Mouse (Mus musculus): ENCODE results near the gene Bcar1. TPM values are rescaled to one million over a fixed set of nuclear protein-coding genes. Genes with fewer than 3 reads are reported as not detected.
A peak's percentile ranks its signal among the peaks of the same experiment; 100 is the strongest.

Bcar1 gene
- polyA plus RNA-seq, 1 experiment from 2014 or later = 52.4 TPM

DNA sequence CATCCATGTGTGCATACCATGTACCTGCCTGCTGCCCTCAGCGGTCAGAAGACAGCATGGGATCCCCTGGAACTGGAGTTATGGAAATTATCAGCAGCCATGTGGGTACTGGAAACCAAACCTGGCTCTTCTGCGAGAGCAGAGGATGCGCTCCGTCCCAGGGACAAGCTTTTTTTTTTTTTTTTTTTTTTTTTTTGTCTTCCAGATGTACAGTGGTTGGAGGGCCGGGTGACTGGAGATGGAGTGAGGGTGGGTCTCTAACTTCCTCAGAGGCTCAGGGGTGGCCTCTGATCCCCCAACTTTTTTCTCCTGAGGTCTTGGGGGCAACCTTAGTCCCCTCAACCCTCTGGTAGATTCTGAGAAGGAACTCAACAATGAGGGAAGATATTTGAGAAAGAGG, 1.5 kb upstream of the Bcar1 start:
- no peak for ATAC-seq (ENCODE audit: low FRiP score, low read depth)
- no peak overlapping the region for H3K27ac ChIP-seq (replicated peaks)
- peaks cover 10% of the 10 kb centered on the region; the same call in 1 of the 2 replicates for H3K27me3 ChIP-seq
- no peaks in the 10 kb centered on the region for H3K36me3 ChIP-seq
- WGBS = 58% methylated on average over 5 of the region's 5 CpGs
- H3K9ac ChIP-seq (replicated peaks) = no peak overlapping the region
- H3K4me1 ChIP-seq = peaks cover 55% of the 10 kb centered on the region
- no peaks in the 10 kb centered on the region for H3K9me3 ChIP-seq
- peak overlapping the region; percentile 47; the same call in 1 of the 2 replicates for H3K4me2 ChIP-seq (replicated peaks)
- H3K4me3 ChIP-seq = no peak overlapping the region

DNA sequence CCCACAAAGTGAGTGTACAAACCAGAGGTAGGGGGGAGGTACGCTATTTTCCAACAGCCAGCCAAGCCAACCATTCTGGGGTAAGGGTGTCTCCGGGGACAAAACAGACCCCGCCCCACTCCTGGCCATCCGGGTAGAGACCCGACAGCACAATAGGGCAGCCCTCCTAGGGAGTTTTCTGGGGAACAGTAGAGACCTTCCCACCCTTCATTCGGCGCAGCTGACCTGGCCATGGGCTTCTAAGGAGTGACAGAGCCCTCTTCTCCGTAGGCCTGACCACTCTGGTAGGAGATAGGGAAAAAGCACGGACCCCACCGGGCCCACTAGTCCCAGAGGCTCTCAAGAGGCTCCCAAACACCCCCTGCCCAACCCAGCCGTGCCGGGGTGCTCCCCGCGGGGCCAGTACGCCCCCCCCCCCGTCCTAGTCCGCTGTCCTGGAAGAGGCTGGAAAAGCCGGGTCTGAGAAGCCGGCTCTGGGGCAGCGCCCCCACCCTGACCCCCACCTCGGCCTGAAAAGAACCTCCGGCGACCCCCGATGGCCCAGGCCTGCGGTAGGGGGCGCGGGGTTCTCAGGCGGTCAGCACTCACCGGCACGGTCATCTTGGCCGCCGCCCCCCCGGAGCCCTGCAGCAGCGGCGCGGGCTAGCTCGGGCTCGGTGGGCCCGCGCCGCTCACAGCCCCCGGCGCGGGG, 363 bp downstream of the Bcar1 start:
- WGBS = 2% methylated on average over 32 of the region's 44 CpGs
- peak overlapping the region; percentile 96 for H3K9ac ChIP-seq (replicated peaks)
- ATAC-seq (ENCODE audit: low FRiP score, low read depth) = peak; percentile 36
- H3K27ac ChIP-seq (replicated peaks) = peak overlapping the region; percentile 82
- peaks cover 71% of the 10 kb centered on the region for H3K4me1 ChIP-seq
- no peaks in the 10 kb centered on the region for H3K9me3 ChIP-seq
- H3K4me2 ChIP-seq (replicated peaks) = peak overlapping the region; percentile 75
- H3K27me3 ChIP-seq = peaks cover 10% of the 10 kb centered on the region; the same call in 1 of the 2 replicates
- peak overlapping the region; percentile 97 for H3K4me3 ChIP-seq
- no peaks in the 10 kb centered on the region for H3K36me3 ChIP-seq

DNA sequence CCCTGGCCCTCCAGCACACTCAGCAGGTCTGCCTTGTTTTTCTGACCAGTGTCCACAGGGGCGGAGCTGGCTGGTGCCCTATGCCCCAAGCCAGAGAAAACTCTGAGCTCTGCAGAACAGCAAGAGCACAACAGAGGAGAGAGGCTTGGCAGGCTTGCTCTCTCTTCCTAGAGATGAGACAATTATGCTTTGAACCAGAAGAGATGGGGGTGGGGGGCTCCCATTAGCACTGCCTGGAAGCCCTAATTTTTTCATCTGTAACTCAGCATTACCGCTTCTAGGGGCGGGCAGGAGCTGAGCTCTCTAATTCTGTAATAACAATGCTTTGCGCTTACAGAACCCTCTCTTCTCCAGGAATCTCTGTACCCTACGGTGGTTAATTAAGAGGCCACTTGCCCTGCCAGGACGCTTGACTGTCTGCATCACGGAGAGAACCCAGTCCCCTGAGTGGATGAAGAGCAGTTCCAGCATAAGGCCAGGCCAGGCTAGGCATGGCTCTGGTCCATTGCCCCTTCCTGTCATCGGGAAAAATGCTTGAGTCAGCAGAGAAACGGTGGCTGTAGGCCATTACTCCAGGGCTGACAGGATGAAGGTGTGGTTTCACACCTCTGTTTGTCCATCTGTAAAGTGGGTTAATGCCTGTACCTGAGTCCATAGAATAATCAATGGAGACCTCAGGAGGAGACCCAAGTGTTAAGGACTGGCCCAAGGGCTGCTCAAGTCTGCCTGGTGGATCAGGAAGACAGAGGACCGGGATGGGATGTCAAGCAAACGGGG, 1.2 kb downstream of the Bcar1 start:
- H3K4me2 ChIP-seq (replicated peaks) = peak overlapping the region; percentile 75
- peak overlapping the region; percentile 97 for H3K4me3 ChIP-seq
- H3K9ac ChIP-seq (replicated peaks) = peak overlapping the region; percentile 96
- no peaks in the 10 kb centered on the region for H3K9me3 ChIP-seq
- peaks cover 75% of the 10 kb centered on the region for H3K4me1 ChIP-seq
- peak overlapping the region; percentile 82 for H3K27ac ChIP-seq (replicated peaks)
- H3K36me3 ChIP-seq = no peaks in the 10 kb centered on the region
- 22% methylated on average over 11 of the region's 11 CpGs for WGBS
- peaks cover 10% of the 10 kb centered on the region; the same call in 1 of the 2 replicates for H3K27me3 ChIP-seq
- ATAC-seq (ENCODE audit: low FRiP score, low read depth) = no peak

DNA sequence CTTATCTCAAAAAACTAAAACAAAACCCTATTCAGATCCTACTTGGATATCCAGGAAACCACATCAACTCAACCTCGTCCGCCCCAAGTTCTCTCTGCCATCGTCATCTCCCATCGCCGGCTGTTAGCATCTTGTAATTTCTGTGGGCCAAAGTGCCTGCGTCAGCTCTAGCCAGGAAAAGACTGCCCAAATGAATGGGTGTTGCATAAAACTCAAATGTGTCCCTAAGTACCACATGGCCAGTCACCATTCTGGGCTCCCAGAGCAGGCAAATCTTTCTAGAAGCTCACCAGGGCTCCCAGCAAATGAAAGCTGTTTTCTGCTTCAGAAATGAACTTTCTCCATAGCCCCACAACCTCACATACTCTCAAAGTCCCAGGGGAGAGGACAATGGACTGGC, 2.1 kb downstream of the Bcar1 start:
- Histone ChIP-seq H3K4me2 (replicated peaks) (peak overlapping the region; percentile 75), H3K27me3 (peaks cover 10% of the 10 kb centered on the region; the same call in 1 of the 2 replicates), H3K4me1 (peaks cover 83% of the 10 kb centered on the region), H3K36me3 (no peaks in the 10 kb centered on the region), H3K27ac (replicated peaks) (peak overlapping the region; percentile 82; the same call in 1 of the 2 replicates), H3K9ac (replicated peaks) (peak overlapping the region; percentile 96), H3K4me3 (peak overlapping the region; percentile 97), H3K9me3 (no peaks in the 10 kb centered on the region)
- WGBS = 83% methylated on average over 6 of the region's 6 CpGs
- no peak for ATAC-seq (ENCODE audit: low FRiP score, low read depth)

DNA sequence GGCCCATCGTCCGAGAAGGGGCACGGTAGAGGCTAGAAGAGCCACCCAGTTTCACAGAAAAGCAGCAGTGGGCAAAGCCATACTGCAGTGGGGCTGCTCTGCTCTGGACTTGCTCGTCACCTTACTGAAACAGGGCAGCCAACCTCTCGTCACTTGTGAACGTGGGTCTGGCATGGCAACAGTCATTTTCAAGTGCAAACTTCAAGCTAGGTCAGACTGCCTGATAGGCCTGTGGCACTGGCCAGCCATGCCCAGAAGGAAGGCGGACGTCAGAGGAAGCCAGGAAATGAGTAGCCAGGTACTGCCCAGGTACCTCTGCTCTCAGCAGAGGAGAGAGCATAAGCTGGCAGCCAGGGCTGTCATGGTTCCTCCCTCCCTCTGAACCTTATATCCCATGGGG, 2.6 kb downstream of the Bcar1 start:
- no peaks in the 10 kb centered on the region for H3K9me3 ChIP-seq
- H3K4me2 ChIP-seq (replicated peaks) = peak overlapping the region; percentile 75
- H3K4me3 ChIP-seq = no peak overlapping the region
- H3K4me1 ChIP-seq = peaks cover 83% of the 10 kb centered on the region
- H3K9ac ChIP-seq (replicated peaks) = peak overlapping the region; percentile 7; the same call in 1 of the 2 replicates
- ATAC-seq (ENCODE audit: low FRiP score, low read depth) = no peak
- 84% methylated on average over 8 of the region's 8 CpGs for WGBS
- H3K27me3 ChIP-seq = peaks cover 7% of the 10 kb centered on the region; the same call in 1 of the 2 replicates
- no peaks in the 10 kb centered on the region for H3K36me3 ChIP-seq
- H3K27ac ChIP-seq (replicated peaks) = peak overlapping the region; percentile 10; the same call in 1 of the 2 replicates

DNA sequence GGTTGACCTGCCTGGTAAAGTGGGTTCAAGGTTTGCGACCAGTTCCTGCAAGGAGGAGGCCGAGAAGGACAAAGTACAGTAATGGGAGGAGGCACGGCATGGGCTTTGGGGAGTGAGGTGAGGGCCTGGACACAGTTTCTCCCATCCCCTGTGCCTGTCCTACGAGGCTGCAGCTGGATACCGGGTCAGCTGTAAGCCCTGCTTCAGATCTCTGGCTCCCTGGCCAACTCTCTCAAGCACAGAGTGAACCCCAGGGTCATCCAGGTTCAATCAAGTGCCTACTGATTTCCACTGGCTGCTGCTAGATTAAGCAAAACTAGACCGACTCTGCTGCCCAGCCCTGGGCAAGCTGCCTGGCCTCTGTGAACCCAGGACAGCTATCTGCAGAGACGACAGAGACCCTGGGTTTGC, 3.3 kb downstream of the Bcar1 start:
- Histone ChIP-seq H3K4me3 (no peak overlapping the region), H3K4me1 (peaks cover 83% of the 10 kb centered on the region), H3K27ac (replicated peaks) (peak overlapping the region; percentile 63; the same call in 1 of the 2 replicates), H3K36me3 (no peaks in the 10 kb centered on the region), H3K9ac (replicated peaks) (peak overlapping the region; percentile 24; the same call in 1 of the 2 replicates), H3K27me3 (peaks cover 7% of the 10 kb centered on the region; the same call in 1 of the 2 replicates), H3K4me2 (replicated peaks) (peak overlapping the region; percentile 75; the same call in 1 of the 2 replicates), H3K9me3 (no peaks in the 10 kb centered on the region)
- 72% methylated on average over 7 of the region's 7 CpGs for WGBS
- no peak for ATAC-seq (ENCODE audit: low FRiP score, low read depth)

DNA sequence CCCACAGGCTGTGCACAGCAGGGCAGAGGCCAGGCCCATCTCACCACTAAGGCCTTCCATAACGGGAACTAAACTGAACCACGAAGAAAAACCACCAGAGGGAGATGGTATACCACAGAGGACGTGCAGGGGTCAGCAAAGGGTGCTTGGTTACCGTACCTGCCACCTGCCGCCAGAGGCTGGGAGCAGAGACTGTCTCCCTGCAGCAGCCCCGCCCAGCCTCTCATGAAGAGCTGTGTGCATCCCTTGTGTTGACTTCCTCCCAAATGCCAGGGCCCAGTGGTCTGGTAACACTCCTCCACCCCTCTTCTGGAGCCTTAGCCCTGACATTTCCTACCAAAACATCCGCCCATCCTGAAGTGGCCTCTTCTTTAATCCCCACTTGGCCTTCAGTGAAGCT, 4.0 kb downstream of the Bcar1 start:
- Histone ChIP-seq H3K4me3 (no peak overlapping the region), H3K4me1 (peaks cover 86% of the 10 kb centered on the region), H3K27ac (replicated peaks) (peak overlapping the region; percentile 63), H3K9ac (replicated peaks) (peak overlapping the region; percentile 24), H3K9me3 (no peaks in the 10 kb centered on the region), H3K4me2 (replicated peaks) (peak overlapping the region; percentile 75; the same call in 1 of the 2 replicates), H3K36me3 (no peaks in the 10 kb centered on the region), H3K27me3 (peaks cover 4% of the 10 kb centered on the region; the same call in 1 of the 2 replicates)
- no peak for ATAC-seq (ENCODE audit: low FRiP score, low read depth)
- 49% methylated on average over 7 of the region's 7 CpGs for WGBS

DNA sequence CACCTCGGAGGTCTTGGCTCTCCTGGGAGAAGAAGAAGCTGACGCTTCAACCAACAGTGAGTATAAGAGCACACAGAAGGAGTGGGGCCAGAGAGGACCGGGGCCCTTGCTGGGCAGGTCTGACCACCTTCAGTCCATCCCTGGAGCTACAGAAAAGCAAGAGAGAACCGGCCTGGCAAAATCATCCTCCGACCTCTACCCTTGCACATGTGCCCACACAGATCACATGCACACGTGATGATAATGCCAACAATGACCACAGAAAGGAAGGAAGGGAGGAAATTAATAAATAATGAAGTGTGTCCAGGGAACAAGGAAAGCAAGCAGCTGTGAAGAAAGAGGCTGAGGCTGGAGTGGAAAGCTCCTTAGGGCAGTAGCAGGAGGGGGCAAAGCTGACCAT, 4.7 kb downstream of the Bcar1 start:
- Histone ChIP-seq H3K4me1 (peaks cover 87% of the 10 kb centered on the region), H3K36me3 (no peaks in the 10 kb centered on the region), H3K27ac (replicated peaks) (peak overlapping the region; percentile 63), H3K9ac (replicated peaks) (peak overlapping the region; percentile 24; the same call in 1 of the 2 replicates), H3K27me3 (no peaks in the 10 kb centered on the region), H3K4me2 (replicated peaks) (0 out of 2 replicates have a peak overlapping the region, but pooled peaks have one; percentile 75), H3K4me3 (0 out of 2 replicates have a peak overlapping the region, but pooled peaks have one; percentile 6), H3K9me3 (no peaks in the 10 kb centered on the region)
- 59% methylated on average over 6 of the region's 6 CpGs for WGBS
- no peak for ATAC-seq (ENCODE audit: low FRiP score, low read depth)

DNA sequence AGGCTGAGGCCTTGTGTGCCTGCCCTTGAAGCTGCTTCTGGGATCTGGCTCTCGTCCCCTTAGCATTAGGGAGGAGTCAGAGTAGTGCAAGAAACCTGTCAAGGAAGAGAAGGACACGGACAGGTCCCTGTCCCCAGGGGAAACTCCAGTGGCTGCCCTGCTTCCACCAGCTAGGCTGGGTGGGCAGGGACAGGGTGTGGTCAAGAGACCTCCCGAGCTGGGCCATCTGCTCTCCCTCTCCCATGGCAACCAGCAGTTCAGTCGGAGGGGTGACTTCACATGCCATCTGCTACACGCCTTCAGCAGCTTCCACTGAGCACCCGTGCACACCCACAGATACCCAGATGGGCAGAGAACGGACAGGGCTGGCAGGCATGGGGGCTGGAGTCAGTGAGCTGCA, 7.3 kb downstream of the Bcar1 start:
- Histone ChIP-seq H3K9me3 (no peaks in the 10 kb centered on the region), H3K4me2 (replicated peaks) (peak overlapping the region; percentile 8; the same call in 1 of the 2 replicates), H3K27ac (replicated peaks) (peak overlapping the region; percentile 71), H3K4me3 (no peak overlapping the region), H3K4me1 (peaks cover 87% of the 10 kb centered on the region), H3K36me3 (no peaks in the 10 kb centered on the region), H3K9ac (replicated peaks) (peak overlapping the region; percentile 16; the same call in 1 of the 2 replicates), H3K27me3 (no peaks in the 10 kb centered on the region)
- WGBS = 39% methylated on average over 7 of the region's 7 CpGs
- ATAC-seq (ENCODE audit: low FRiP score, low read depth) = no peak

DNA sequence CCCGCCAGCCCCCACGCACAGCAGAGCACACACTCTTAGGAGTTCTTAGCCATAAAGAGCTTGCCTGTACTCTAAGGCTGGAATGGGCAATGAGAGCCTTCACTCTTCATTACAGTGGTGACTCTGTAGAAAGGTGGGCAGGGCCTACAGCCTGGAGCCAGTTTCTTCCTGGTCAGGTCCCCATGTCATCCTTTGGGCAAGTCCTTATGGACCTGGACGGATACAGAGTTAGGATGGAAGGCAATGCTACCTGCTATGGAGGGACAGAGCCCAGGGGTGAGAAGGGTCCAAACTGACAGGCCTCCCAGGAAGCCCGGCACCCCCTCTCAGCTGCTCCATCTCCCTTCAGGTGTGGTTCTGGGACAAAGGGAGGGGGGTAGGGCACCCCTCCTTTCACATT, 7.8 kb downstream of the Bcar1 start:
- Histone ChIP-seq H3K9ac (replicated peaks) (peak overlapping the region; percentile 16), H3K27ac (replicated peaks) (peak overlapping the region; percentile 71), H3K9me3 (no peaks in the 10 kb centered on the region), H3K4me1 (peaks cover 87% of the 10 kb centered on the region), H3K4me3 (no peak overlapping the region), H3K27me3 (no peaks in the 10 kb centered on the region), H3K4me2 (replicated peaks) (no peak overlapping the region), H3K36me3 (no peaks in the 10 kb centered on the region)
- no peak for ATAC-seq (ENCODE audit: low FRiP score, low read depth)
- 72% methylated on average over 4 of the region's 4 CpGs for WGBS

DNA sequence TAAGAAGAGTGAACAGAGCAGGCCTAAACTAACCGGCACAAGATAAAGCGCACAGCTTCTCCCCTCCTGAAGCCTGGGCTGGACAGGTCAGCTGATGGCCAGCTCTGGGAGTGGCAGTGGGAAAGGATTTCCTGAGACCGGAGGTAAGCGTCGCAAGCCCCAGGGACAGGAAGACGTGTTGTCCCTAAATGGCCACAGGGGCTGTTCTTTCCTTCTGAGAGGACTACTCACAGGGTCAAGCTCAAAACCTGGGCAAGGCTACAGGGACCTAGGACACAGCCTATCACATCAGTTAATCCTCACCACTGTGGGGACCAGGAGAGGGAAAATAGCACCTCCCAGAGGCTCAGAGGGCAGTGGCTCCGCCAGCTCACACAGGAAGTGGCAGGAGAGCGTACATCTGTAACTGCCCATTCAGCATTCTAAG, 8.3 kb downstream of the Bcar1 start:
- ATAC-seq (ENCODE audit: low FRiP score, low read depth) = no peak
- H3K4me1 ChIP-seq = peaks cover 86% of the 10 kb centered on the region
- H3K9me3 ChIP-seq = no peaks in the 10 kb centered on the region
- no peak overlapping the region for H3K4me3 ChIP-seq
- H3K4me2 ChIP-seq (replicated peaks) = no peak overlapping the region
- peak overlapping the region; percentile 71 for H3K27ac ChIP-seq (replicated peaks)
- no peaks in the 10 kb centered on the region for H3K36me3 ChIP-seq
- H3K9ac ChIP-seq (replicated peaks) = no peak overlapping the region; the same call in none of the 2 replicates
- WGBS = 57% methylated on average over 8 of the region's 8 CpGs
- no peaks in the 10 kb centered on the region for H3K27me3 ChIP-seq
